Mouse (Mus musculus): ENCODE data around the gene 4930453N24Rik. TPM values are rescaled to one million over a fixed set of nuclear protein-coding genes. Genes with fewer than 3 reads are reported as not detected.

Gene 4930453N24Rik
- polyA plus RNA-seq (2016; fragmentation: Nextera tagmentation; extraction: Ambion mirVana): 27.2 and 29.3 TPM in 2 replicates

- H3K27ac ChIP-seq (replicated peaks): peak within 1 kb of the TSS; percentile 94
- H3K4me3 ChIP-seq: peak within 1 kb of the TSS; percentile 94
- peaks cover 30% of the 10 kb centered on the region for H3K36me3 ChIP-seq
- H3K9me3 ChIP-seq (replicated peaks): no peaks in the 10 kb centered on the region
- peak; percentile 90 for DNase-seq (ENCODE audit: low spot score)
- H3K27me3 ChIP-seq (ENCODE audit: low read depth, poor library complexity, severe bottlenecking): no peaks in the 10 kb centered on the region
- WGBS: 2% methylated on average over 72 of the region's 72 CpGs
- peaks cover 14% of the 10 kb centered on the region for H3K4me1 ChIP-seq
These were observed at the start of gene 4930453N24Rik for GRCm38 (mm10) chr16:64770521-64771430. TSS of gene 4930453N24Rik (minus strand) at chr16:64771161.

DNA sequence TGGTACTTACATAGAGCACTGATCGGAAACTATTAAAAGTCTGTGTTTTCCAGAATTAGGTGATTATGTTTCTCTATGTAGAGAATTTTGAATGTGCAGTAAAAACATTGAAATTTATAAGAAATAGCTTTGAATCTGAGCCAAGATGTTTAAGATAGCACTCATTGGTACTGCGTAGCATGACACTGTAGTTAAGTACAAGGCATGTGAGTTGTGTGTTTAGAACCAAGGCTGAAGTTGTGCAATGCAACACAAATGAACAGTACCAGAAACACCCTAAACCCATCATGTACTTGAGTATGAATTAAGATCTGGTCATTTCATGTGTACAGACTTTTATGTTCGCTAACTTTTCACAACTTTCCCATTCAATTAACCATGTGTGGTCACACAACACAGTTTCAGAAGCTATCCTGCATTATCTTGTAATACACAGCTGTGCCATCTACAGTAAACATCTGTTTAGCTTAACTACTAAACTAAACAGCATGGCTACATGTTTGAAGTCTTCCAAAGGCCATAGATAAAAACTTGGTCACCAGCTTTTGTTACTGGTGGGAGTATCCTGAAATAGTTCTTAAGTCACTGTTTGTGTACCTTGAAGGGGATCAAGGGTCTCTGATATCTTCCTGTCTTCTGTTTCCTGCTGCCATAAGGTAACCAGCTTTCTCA, 46.3 kb upstream of the 4930453N24Rik start:
- H3K4me3 ChIP-seq: no peak overlapping the region
- H3K4me1 ChIP-seq: no peaks in the 10 kb centered on the region
- H3K9me3 ChIP-seq (replicated peaks): no peaks in the 10 kb centered on the region
- 90% methylated on average over 3 of the region's 3 CpGs for WGBS
- no peaks in the 10 kb centered on the region for H3K27me3 ChIP-seq (ENCODE audit: low read depth, poor library complexity, severe bottlenecking)
- peaks cover 15% of the 10 kb centered on the region for H3K36me3 ChIP-seq
- no peak overlapping the region for H3K27ac ChIP-seq (replicated peaks)
- DNase-seq (ENCODE audit: low spot score): no peak

DNA sequence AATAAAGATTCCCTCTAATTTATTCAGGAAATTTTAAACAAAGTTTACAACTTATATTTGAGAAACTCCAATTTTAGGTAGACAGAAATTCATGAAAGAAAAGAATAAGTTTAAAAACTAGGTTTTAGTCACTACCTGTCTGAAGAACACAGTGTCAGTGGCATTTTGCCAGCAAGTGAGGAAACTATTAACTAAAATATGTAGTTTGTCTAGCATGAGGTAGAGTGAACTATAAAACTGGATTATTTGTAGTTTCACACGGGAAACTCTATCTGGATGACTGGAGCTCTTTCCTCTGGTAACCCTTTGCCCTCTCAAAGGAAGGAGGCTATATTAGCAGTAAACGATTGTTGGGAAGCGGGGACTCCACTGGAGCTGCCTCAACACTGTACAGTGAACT, 32.1 kb upstream of the 4930453N24Rik start:
- H3K4me3 ChIP-seq: no peak overlapping the region
- no peak overlapping the region for H3K27ac ChIP-seq (replicated peaks)
- 92% methylated on average over 3 of the region's 3 CpGs for WGBS
- H3K4me1 ChIP-seq: no peaks in the 10 kb centered on the region
- peaks cover 19% of the 10 kb centered on the region for H3K36me3 ChIP-seq
- no peaks in the 10 kb centered on the region for H3K9me3 ChIP-seq (replicated peaks)
- no peak for DNase-seq (ENCODE audit: low spot score)
- H3K27me3 ChIP-seq (ENCODE audit: low read depth, poor library complexity, severe bottlenecking): no peaks in the 10 kb centered on the region

- DNase-seq (ENCODE audit: low spot score): no peak
- no peaks in the 10 kb centered on the region for H3K9me3 ChIP-seq (replicated peaks)
- H3K4me3 ChIP-seq: no peak overlapping the region
- no peak overlapping the region for H3K27ac ChIP-seq (replicated peaks)
- peaks cover 19% of the 10 kb centered on the region for H3K36me3 ChIP-seq
- no peaks in the 10 kb centered on the region for H3K4me1 ChIP-seq
- no peaks in the 10 kb centered on the region for H3K27me3 ChIP-seq (ENCODE audit: low read depth, poor library complexity, severe bottlenecking)
These were observed 30.7 kb upstream of the 4930453N24Rik start for GRCm38 (mm10) chr16:64801638-64802037.

- no peak overlapping the region for H3K27ac ChIP-seq (replicated peaks)
- no peaks in the 10 kb centered on the region for H3K27me3 ChIP-seq (ENCODE audit: low read depth, poor library complexity, severe bottlenecking)
- H3K9me3 ChIP-seq (replicated peaks): no peaks in the 10 kb centered on the region
- DNase-seq (ENCODE audit: low spot score): no peak
- no peaks in the 10 kb centered on the region for H3K4me1 ChIP-seq
- H3K36me3 ChIP-seq: peaks cover 12% of the 10 kb centered on the region
- H3K4me3 ChIP-seq: no peak overlapping the region
- 95% methylated on average over 5 of the region's 5 CpGs for WGBS
These were observed 29.4 kb upstream of the 4930453N24Rik start for GRCm38 (mm10) chr16:64800393-64800792.

DNA sequence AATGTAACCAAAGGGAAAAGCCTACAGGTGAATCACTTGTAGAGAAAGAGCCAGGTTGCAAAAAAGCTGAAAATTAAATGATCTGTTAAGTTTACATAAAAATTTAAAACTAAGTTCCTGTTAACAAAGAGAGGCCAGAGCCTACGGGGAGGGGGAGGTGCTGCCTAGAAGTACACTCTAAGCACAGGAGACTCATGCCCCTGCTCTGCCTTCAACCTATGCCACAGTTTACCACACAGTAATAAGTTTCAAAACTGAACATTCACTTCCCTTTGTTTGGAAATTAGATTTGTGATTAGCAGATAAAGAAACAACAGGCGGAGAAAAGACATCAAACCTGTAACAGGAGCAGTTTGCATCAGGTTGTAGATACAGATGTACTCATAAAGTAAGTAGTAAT, 23.8 kb upstream of the 4930453N24Rik start:
- DNase-seq (ENCODE audit: low spot score): no peak
- Histone ChIP-seq H3K4me3 (no peak overlapping the region), H3K9me3 (replicated peaks) (no peaks in the 10 kb centered on the region), H3K4me1 (no peaks in the 10 kb centered on the region), H3K27me3 (ENCODE audit: low read depth, poor library complexity, severe bottlenecking) (no peaks in the 10 kb centered on the region), H3K27ac (replicated peaks) (no peak overlapping the region), H3K36me3 (peaks cover 7% of the 10 kb centered on the region)
- WGBS: 92% methylated on average over 2 of the region's 2 CpGs

- Histone ChIP-seq H3K4me3 (no peak overlapping the region), H3K9me3 (replicated peaks) (no peaks in the 10 kb centered on the region), H3K27ac (replicated peaks) (no peak overlapping the region), H3K27me3 (ENCODE audit: low read depth, poor library complexity, severe bottlenecking) (no peaks in the 10 kb centered on the region), H3K36me3 (peaks cover 29% of the 10 kb centered on the region), H3K4me1 (no peaks in the 10 kb centered on the region)
- WGBS: 97% methylated on average over 3 of the region's 3 CpGs
- DNase-seq (ENCODE audit: low spot score): no peak
These were observed 18.7 kb upstream of the 4930453N24Rik start for GRCm38 (mm10) chr16:64789706-64790105.

- WGBS: 82% methylated on average over 1 of the region's 1 CpGs
- Histone ChIP-seq H3K27me3 (ENCODE audit: low read depth, poor library complexity, severe bottlenecking) (no peaks in the 10 kb centered on the region), H3K4me1 (peaks cover 5% of the 10 kb centered on the region; the same call in 1 of the 2 replicates), H3K36me3 (peaks cover 6% of the 10 kb centered on the region; the same call in 1 of the 2 replicates), H3K27ac (replicated peaks) (no peak overlapping the region), H3K9me3 (replicated peaks) (no peaks in the 10 kb centered on the region), H3K4me3 (no peak overlapping the region)
- no peak for DNase-seq (ENCODE audit: low spot score)
These were observed 4.6 kb upstream of the 4930453N24Rik start for GRCm38 (mm10) chr16:64775516-64775915.

- peak overlapping the region; percentile 94 for H3K27ac ChIP-seq (replicated peaks)
- peaks cover 14% of the 10 kb centered on the region for H3K4me1 ChIP-seq
- H3K36me3 ChIP-seq: peaks cover 23% of the 10 kb centered on the region
- 89% methylated on average over 2 of the region's 2 CpGs for WGBS
- H3K4me3 ChIP-seq: peak overlapping the region; percentile 94
- H3K9me3 ChIP-seq (replicated peaks): no peaks in the 10 kb centered on the region
- H3K27me3 ChIP-seq (ENCODE audit: low read depth, poor library complexity, severe bottlenecking): no peaks in the 10 kb centered on the region
- DNase-seq (ENCODE audit: low spot score): no peak
These were observed 464 bp upstream of the 4930453N24Rik start for GRCm38 (mm10) chr16:64771431-64771818.

GRCm38 (mm10) chr16:64766696-64767300, 4.2 kb downstream of the 4930453N24Rik start:
- no peak overlapping the region for H3K27ac ChIP-seq (replicated peaks)
- H3K27me3 ChIP-seq (ENCODE audit: low read depth, poor library complexity, severe bottlenecking): no peaks in the 10 kb centered on the region
- no peak overlapping the region for H3K4me3 ChIP-seq
- H3K9me3 ChIP-seq (replicated peaks): peaks cover 23% of the 10 kb centered on the region
- H3K36me3 ChIP-seq: peaks cover 69% of the 10 kb centered on the region
- no peak for DNase-seq (ENCODE audit: low spot score)
- H3K4me1 ChIP-seq: peaks cover 14% of the 10 kb centered on the region
- WGBS: 95% methylated on average over 8 of the region's 8 CpGs

DNA sequence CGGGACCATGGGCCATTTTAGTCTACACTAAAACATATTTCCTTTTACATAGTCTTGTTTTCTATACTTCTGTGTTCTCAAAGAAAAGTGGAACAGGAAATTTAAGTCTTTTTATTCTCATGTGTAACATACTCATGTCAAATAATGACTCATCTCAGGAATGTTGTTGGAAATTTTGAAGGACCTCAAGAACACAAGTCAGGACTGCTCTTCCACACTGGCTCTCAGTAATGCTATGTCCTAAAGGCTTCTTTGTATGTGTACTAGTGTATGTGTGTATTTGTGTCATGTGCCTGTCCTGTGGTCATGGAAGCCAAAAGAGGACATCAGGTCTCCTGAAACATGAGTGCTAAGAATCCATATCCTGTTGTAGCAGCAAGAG, 11.7 kb downstream of the 4930453N24Rik start:
- Histone ChIP-seq H3K27me3 (ENCODE audit: low read depth, poor library complexity, severe bottlenecking) (no peaks in the 10 kb centered on the region), H3K4me3 (no peak overlapping the region), H3K9me3 (replicated peaks) (peaks cover 29% of the 10 kb centered on the region), H3K36me3 (peaks cover 40% of the 10 kb centered on the region), H3K4me1 (no peaks in the 10 kb centered on the region), H3K27ac (replicated peaks) (no peak overlapping the region)
- 89% methylated on average over 1 of the region's 1 CpGs for WGBS
- DNase-seq (ENCODE audit: low spot score): no peak

DNA sequence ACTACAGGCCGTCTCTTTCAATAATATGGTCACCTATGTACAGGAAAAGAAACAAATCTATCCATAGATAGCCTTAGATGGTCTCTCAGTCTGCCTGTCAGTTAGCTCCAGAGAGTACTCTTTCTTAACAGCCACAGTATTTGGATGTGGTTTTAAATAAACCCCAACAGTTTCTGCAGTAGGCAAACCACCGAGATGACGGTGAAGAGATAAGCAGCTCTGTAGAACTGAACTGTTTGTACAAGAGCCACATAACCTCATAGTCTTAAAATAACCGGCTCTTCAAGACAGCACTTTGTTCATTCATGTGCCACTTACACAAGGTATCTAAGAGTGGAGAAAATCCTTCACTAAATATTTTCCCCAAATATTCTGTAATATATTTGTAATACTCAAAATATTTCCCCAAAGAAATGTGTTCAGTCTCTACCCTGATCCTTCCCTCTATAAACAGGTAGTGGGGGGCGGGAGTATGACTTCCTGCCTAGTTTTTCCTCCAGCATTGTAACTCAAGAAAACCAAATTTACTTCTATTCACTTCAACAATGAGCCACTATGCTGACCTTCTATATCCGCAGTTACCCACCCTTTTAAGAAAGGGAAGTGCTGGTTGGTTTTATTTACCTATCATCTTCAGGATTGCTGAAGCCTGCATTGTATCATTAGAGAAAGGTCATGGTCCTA, 12.3 kb downstream of the 4930453N24Rik start:
- 82% methylated on average over 6 of the region's 6 CpGs for WGBS
- 0 out of 2 replicates have a peak, but pooled peaks cover 3% of the 10 kb centered on the region for H3K4me1 ChIP-seq
- no peak overlapping the region for H3K4me3 ChIP-seq
- DNase-seq (ENCODE audit: low spot score): no peak
- no peak overlapping the region for H3K27ac ChIP-seq (replicated peaks)
- H3K36me3 ChIP-seq: peaks cover 34% of the 10 kb centered on the region
- peaks cover 24% of the 10 kb centered on the region for H3K9me3 ChIP-seq (replicated peaks)
- no peaks in the 10 kb centered on the region for H3K27me3 ChIP-seq (ENCODE audit: low read depth, poor library complexity, severe bottlenecking)
